Mouse (Mus musculus) adrenal gland, adult 8-10 months (tissue): ENCODE results near the gene Mcee. TPM values are rescaled to one million over a fixed set of nuclear protein-coding genes. Genes with fewer than 3 reads are reported as not detected.

ENCODE experiments used
- DNase-seq: peaks from one replicate; pipeline ENCODE4 v3.0.0; 2022
- total RNA-seq, 4 experiments: library from RNA; stranded (reverse); gene quantifications; 2 replicates each; pipeline ENCODE4 v1.2.4; 2022

The Mcee gene
- total RNA-seq = 10 to 100 TPM; 53.7 to 74.8 (median 58.0) TPM

DNA sequence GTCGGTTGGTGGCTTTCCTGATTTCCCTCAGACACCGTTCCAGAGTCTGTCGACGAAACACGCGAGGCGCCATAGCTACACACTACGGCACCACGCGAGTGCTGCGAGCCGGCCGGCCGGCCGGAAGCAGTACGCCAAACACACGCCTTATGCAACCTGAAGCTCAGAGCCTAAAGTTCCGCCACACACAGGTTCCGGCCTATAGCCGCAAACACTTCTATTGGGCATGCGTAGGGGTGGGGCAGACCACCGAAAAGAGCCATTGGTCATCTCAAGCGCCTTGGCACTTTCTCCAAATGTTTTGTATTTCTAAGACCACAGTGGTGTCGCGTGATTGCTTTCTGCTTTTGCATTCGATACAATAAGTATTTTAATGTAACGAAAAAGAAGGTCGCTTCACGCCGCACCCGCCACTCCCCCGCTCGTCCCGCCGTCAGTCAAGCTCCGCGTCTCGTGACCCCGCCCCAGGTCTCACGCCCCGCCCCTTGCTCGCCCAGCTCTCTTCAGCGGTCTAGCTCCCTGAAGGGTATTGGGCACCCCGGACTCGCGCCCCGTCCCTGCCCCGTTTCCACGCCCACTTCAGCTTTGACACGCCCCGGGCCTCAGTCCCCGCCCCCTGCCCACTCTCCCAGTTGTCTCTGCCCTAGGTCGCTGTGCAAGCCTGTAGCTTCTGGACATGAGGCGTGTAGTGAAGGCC lies at the start of gene Mcee, which contains the start of gene Mphosph10:
TSS of gene Mcee (plus strand) at position 486 of the 697 bp plus-strand sequence.
TSS of gene Mphosph10 (minus strand) at position 147 of the 697 bp plus-strand sequence.
- DNase-seq = peak; percentile 97

DNA sequence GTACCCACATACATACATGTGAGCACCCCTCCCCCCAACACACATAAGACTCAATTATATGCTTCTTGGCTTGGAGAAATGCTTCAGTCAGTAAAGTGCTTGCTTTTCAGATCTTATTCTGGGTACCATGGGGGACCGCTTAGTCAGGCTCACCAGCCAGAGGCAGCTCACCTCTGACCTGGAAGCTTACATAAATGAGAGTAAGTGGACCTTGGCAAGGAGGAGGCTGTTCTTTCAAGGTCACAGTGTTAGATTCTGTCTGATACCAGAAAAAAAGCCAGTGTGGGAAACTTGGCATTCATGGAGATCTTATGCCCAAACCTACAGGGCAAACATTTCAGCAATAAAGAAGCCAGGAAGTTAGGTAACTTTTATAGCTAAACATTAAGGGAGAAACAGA lies 44.6 kb upstream of the Mcee start:
- DNase-seq = no peak

DNA sequence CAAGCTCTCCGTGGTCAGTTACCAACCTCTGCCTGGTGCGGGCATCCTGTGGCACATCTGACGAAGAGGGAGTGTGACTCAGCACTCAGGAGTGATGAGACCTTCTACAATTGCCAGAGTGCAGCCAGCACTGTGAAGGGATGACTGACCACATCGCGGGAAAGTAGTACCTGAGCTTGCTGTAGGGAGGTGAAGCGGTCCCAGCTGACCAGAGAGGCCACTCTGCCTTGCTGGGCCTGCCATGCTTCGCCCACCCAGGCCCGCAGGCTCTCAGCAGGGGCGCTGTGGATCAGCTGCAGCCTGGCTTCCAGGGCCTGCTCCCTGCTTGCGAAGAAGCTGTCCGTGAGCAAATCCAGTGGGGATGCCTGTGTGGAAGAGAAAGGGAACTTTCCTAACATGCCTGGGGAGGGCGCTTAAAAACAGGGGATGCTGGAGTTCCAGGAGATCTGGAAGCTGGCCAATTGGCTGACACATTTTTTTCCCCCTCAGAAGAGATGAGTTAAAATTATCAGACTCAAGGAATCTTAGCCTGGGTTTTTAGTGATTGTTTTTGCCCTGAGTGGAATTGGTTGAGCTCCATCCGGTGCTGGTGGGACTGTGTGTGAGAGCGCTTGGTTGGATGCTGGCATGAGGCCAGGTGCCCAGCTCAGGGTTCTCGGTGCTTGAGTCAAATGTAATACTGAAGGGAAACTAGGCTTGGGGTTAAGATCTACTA lies 43.1 kb upstream of the Mcee start:
- DNase-seq = no peak

DNA sequence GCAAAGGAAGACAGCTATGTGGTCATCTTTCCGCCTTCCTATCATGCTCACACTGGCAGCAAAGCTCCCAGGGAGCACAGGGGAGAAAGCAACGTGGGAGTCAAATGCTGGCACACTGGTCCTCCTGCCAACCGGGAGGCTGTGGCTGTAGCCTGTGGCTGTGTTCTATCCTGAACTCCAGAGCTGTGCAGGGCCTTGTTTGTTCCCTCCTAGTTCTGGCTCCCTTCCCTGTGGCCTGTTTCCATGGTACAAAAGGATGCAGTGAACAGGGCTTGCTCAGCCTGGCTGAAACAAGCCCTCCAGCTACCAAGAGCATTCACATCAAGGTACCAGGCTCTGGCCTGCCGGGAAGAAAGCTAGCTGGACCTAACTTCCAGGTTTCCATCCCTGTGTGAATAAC lies 41.3 kb upstream of the Mcee start:
- DNase-seq = no peak

DNA sequence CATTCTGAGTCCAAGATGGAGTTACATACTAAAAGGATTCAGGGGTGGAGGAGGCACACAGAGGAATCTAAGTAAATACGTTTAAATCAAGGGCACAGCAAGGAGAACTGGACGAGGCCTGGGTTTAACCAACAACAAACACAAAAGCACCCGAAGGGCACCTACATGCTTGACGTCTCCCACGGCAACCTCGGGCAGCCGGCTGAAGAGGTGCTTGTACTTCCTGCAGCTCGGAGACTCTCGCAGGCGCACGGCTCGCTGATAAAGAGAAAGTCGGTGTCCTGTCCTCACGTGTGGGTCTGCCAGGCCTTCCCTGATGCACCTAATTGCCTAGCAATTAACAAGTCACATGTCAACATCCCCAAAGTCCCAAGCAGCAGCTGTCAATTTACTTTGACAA lies 38.2 kb upstream of the Mcee start:
- no peak for DNase-seq

DNA sequence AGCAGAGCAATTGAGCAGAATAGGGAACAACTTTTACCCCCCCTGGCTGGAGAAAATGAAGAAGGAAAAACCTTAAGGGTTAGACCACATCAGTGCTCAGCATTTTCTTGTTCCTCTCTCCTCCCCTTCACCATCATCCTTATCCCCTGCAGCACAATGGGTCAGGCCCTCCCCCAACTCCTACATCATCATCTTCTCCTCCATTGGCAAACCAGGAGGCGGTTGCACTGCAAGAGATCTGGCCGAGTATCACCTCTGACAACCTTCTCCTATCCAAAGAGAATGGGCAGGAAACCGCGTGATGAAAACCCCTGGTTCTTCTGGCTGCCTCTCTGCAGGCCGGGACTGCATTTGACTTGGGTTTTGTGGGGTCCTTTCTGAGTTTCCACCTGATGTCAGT lies 35.7 kb upstream of the Mcee start:
- no peak for DNase-seq

DNA sequence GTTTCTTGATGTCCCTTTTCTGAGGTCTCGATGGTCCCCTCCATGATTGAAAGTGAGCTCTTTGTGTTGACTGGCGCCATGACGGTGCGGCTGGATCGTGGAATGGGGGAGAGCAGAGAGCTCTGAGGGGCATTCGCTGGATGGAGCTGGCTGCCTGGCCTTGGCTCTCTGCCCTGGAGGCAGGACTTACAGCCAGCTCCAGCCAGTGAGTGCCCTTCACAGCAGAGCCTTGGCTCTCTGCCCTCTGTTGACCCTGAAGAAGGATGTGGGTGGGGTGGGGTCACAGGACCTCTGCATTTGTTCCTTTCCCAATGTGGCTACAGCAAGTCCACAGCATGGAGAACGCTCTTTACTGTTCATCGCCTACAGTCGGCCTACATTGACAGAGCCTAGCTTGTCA lies 35.0 kb upstream of the Mcee start:
- DNase-seq = peak; percentile 81

DNA sequence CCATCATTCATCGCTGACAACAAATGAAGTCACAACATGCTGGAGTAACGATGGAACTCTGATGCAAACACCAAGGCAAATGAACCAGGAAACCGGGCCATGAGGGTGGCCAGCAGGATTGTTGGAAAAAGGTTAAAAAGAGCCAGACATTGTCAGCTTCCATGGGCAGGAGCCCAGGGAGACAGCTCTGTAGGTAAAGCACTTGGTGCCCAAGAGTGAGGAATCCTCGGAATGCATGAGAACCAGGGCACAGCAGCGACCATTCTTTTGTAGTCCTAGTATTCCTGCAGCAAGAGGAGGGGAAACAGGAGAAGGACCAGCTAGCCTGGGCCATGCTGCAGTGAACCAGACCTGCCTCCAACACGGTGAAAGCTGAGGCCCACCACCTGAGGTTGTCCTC lies 33.7 kb upstream of the Mcee start:
- no peak for DNase-seq

DNA sequence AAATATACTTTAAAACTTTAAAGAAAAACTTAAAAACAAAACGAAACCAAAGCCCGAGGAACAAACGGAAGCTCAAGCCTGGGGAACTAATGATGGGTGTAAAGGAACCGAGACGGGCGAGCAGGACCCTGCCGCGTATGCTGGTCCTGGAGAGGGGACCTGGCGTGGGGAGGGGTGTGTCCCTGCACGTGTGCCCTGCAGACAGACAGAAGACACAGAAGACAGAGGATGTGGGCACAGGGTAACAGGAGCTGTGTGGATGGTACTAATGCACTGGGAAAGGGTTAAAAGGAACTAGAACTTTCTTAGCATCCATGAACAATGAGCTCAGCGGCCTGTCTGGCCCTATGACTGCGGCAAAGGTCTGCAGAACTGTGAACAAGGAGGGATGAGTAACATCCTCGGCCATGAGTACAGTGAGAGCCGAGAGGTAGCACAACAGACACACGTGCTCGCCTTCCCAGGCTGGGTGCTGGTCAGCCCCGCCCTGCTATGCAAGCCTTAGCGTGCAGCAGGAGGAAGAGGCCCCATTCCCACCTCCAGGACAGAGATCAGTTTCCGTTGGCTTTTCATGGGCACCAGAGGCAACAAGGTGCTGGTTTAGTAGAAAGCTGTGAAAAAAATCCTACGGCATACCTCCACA lies 32.3 kb upstream of the Mcee start:
- DNase-seq = no peak

DNA sequence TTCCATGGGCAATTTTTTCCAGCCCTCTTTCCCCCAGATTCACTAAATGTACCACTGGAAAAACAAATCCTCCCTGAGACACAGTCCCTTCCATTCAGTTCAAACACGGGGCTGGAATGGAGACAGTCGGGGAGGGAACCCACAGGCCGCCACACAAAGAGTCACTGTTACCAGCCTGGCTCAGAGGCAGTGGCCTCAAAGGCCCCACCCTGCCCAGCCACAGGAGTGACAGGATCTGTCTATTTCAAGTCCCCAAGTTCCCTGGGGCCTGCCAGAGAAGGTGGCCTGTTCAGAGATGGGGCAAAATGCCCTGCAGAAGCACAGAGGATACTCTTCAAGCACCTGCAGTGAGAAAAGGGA lies 31.8 kb upstream of the Mcee start:
- no peak for DNase-seq

DNA sequence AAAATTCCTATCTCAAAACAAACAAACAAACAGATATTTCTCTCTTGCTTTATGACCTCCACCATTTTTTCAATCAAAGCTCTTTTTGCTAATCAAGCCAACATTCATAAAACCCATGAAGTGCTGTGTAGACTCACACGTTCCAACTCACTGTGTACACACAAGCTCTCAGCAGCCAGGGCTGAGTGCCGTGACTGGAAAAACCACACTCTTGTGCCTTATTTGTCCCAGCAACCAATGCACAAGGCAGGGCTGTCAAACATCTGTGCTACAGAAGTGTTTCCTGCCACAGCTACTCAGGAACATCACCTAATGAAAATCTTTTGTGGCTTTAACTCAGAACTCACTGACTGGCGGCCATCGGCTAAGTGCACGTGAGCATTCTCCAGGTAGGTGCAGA lies 26.5 kb upstream of the Mcee start:
- DNase-seq = no peak

DNA sequence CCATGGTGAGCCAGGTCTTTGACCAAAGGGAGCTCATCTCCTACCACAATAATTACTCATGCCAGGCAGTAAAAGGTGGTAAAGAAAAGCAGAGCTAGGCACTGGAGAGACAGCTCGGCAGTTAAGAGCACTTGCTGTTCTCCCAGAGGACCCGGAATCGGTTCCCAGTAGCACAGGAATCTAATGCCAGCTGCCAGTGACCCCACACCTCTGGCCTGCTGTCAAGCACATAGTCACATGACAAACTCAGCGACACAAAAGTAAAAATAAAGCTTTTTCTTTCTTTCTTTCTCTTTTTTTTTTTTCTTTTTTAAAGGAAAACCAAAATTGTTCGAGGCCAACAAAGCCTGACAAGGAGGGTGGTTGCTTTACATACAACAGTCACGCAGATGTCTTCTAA lies 22.6 kb upstream of the Mcee start:
- DNase-seq = no peak

DNA sequence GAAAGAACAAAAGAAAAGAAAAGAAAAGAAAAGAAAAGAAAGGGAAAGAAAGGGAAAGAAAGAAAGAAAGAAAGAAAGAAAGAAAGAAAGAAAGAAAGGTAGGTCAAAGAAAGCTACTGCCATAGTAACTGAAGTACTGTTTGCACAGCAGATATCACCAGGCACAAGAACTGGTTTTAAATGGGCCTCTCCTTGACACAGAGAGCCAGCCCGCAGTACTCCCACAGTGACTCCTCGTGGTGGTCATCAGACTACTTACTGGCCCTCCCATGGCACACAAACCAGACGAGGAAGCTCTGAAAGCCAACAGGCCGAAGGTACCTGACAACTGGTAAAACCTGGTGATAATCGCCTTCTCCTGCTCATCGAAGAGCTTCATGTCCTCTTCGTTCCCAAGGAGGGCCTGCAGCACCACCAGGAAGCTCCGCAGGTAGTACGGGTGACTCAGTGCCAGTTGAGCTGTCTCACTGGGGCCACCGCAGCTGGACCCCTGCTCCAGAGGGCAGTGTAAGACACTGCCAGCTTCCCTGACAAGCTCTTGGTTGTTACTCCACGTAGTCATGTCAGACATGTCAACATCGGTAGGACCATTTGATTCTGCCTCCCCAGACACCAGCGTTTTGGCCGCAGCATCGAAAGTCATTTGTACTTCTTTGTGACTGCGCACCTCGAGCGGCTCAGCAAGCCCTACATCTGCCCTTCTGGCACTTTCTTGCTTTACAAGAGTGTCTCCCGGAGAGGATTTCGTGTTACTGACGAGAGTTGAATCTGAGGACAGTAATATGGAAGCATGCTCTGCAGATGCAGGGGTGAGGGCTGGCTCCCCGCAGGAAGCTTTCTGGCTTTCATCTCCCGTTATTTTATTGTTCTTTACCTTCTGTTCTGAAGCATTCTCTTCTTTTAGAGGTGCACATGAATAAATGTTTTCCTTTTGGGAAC lies 20.2 kb upstream of the Mcee start:
- no peak for DNase-seq

DNA sequence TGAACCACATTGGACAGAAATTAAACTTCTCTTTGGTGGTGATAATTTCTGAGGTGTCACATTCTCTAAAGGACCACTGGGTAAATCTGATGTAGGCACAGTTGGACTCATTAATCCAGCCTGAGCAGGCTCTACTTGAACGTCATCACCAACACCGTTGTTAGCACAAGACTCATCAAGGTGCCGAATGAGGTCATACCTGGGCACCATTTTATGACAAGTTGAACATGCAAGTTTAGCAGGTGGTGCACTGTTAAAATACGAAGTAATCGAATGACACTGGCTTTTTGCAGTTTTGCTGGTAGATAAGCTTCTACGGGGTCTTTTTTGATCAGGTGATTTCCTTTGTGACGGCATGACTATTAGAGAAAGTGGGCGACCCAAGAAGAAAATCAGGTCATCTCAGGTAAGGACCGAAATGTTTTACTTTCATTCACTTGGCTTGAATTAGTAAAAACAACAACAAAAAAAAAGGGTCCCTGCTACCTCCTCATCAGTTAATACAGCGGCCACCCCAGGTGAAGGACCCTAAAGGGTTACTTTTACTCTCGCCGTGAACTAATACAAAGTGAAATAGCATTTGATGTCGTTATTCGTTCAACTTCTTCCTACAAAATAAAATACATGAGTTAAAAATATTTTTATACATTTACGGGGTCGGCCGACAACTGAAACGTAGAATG lies 19.1 kb upstream of the Mcee start:
- DNase-seq = no peak

DNA sequence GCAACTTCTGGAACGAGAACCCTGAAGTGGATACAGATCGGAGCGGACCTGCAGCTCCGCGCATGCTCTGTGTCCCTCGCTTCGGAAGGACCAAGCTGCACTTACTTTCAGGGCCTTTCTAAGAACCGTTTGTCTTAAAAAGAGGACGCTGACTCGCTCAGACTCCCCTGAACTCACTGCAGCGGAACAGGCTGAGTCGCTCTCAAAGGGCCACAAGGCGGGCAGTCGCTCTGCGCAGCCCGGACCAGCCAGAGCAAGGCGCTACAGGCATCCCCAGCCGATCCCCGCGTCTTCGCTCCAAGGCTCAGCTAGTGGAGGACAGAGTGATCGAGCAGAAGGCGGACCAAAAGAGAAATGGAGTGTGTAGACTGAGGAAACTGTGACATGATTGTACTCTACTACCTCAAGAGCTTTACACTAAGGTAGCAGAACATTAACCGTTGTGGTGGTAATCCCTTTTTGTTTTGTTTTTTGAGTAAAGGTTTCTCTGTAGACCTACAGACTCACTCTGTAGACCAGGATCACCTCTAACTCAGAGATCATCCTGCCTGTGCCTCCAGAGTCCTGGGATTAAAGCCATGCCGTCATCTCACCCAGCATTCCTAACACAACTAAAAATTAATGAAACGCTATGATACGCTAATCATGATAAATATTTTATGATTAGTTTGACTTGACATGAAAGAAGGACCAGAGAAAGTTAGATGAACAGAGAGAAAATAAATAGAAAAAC lies 18.4 kb upstream of the Mcee start, which contains the start of gene Fan1:
TSS of gene Fan1 (minus strand) at position 266 of the 733 bp plus-strand sequence.
- peak; percentile 79 for DNase-seq

DNA sequence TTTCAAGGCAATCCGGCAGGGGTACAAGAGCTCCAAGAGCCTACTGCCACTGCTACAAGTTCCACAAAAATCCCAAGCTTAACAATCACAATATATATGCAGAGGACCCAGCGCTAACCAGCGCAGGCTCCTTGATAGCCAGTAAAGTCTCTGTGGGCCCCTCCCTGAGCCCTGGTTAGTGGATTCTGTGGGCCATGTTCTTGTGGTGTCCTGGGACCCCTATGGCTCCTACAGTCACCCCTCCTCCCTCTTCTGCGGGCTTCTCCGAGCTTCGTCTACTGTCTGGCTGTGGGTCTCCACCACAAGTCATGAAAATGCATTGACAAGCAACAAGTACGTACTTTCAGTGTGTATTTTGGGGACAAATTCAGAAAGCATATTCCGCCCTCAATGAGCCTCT lies 928 bp upstream of the Mcee start:
- no peak for DNase-seq

DNA sequence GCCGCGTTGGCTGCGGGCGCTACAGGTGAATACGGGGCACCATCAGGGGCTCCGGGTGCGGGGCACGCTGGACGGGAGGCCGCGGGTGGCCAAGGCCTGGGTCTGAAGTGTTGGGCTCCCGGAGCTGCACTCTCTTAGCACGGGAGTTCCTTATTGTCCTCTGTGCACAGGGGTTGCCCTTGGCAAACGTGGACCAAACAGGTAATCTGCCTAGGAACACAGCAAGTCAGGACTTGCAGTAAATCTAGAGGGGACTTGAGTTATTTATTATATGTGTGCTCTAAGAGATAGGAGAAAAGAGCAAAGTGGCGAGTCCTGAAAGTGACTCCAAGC lies 378 bp downstream of the Mcee start:
- DNase-seq = no peak

DNA sequence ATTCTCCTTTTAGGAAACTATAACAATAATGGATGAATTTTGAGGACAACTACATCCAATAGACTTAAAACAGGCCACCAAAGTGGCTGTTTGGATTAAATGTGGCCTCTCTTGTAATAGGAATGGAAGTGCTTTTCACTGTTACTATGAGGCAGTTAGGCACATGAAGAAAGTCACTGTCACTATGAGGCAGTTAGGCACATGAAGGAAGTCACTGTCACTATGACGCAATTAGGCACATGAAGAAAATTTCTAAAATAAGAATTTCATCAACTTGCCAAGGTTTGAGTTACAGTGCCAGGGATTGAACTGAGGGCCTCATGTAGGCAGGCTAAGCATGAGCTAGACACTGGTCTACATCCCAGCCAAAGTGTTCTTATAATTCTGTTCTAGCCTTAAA lies 8.3 kb downstream of the Mcee start:
- DNase-seq = no peak

DNA sequence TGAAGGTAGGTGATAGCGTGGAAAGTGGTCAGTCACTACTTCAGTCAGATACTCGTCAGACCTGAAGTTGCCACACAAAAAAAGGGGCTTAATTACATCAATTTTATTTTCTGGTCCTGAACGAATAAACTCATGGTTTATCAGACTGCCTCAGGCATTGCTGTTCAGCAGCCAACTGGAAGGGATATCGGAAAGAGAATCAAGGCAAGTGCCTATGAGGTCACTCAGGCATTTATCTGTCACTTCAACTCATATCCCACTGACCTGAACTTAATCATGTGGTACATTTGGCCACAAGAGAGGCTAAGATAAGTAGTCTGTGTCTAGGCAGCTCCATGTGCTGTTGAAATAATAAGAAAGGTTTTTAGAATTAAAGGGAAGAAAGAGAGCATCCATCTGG lies 10.0 kb downstream of the Mcee start:
- DNase-seq = no peak

DNA sequence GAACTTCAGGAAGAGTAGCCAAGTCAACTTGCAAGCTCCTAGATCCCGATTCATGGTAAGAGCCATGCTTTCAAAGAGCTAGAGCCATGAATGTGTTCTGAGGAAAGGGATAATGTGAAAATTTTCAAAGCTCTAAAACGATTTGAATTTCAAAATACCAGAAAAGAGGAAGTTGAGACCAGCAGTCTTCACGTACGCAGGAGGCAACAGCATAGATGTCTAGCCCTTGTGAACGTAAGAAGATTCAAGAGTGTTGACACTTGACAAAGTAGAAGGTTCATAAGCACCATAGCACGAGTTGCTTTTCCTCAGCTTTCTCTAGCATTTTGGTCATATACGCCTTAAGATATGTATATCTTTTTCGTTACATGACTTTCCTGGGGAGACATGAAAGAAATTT lies 11.6 kb downstream of the Mcee start:
- no peak for DNase-seq

DNA sequence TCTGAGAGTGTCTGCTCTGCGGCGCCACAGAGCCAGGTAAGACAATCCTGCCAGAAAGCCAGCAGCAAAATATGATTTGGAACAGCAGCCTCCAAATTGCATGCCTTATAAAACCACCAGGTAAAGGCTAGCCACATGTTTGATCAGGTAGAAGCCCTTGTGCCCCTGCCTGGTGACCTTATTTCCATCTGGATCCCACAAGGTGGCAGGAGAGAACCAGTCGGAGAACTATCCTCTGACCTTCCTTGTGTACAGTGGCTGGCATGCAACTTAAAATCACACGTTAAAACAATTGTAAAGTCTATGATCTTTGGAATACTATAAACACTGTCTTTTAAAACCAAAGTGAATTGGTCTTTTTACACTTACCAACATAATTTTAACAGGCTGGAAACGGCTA lies 32.5 kb downstream of the Mcee start:
- no peak for DNase-seq
